Mouse (Mus musculus) 3134 (cell line): ENCODE data around the gene Ispd.
A peak's percentile ranks its signal among the peaks of the same experiment; 100 is the strongest.

Source experiments
- DNase-seq: peaks from one replicate; pipeline ENCODE4 v3.0.0-alpha.2; 2011; ENCODE audit warnings: low spot score; ENCODE audit not compliant: insufficient read length; ENCODE audit errors: extremely low read depth

The Ispd gene

GRCm38 (mm10) chr12:36694072-36694471 lies 312.8 kb downstream of the Ispd start:
- no peak for DNase-seq

- no peak for DNase-seq
Observed at GRCm38 (mm10) chr12:36704380-36704779, 323.1 kb downstream of the Ispd start.

DNA sequence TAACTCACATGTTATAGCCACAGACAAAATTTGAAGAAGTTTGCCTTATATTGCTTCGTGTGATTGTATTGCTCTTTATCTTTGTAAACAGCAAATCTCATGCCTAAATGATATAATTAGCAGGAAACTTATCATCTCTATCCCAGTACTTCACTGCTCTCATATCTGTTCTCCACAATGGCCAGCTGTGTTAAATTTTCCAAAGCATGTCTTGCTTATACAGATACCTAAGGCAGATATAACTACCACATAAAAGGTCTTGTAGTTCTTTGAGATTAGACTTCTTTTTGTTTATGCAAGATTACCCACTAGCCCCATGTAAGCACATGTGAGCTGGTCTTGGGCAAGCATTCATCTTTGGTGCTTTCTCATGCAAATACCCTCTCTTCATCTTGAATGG lies 327.6 kb downstream of the Ispd start:
- DNase-seq, result no peak

GRCm38 (mm10) chr12:36713866-36714662 lies 332.8 kb downstream of the Ispd start:
- DNase-seq, result peak; percentile 6

GRCm38 (mm10) chr12:36717526-36717925 lies 336.3 kb downstream of the Ispd start:
- no peak for DNase-seq

- DNase-seq, result no peak
Observed at GRCm38 (mm10) chr12:36718417-36718816, 337.2 kb downstream of the Ispd start.

- no peak for DNase-seq
Observed at GRCm38 (mm10) chr12:36719074-36719473, 337.8 kb downstream of the Ispd start.

- no peak for DNase-seq
Observed at GRCm38 (mm10) chr12:36720779-36721178, 339.5 kb downstream of the Ispd start.

DNA sequence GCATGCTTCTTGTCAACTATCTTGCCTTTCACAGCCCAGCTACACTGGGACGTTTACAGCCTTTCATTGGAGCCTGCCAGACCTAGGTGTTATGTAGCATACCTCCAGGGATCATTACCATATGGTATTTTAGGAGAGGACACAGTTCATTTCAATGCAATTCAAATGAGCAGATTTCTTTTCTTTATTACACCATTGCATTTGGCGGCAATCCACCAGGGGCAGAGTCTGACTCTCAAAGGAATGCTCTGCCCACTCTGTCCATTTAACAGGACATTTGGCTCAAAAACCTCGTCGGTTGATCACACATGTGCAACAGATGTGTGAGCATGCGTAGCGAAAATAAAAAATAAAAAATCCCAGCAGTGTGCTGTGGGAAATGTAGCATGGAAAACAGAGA lies 340.0 kb downstream of the Ispd start:
- DNase-seq, result no peak

DNA sequence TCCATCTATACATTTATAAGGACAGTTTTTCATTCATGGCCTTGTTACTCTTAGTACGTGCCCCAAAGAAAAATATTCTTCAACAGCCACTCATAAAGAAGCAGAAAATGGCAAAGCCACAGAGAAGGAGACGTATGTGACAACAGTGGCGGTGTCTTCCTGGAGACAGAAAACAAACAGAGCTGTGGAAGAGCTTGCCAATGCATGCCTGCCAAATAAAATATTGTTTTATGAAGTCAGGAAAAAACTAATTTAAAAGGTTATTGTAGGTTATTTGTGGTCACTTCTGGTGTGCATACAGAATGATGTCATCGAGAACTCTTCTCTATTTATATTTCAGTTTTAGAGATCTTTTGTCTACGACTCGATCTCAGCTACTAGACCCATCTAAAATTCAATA lies 341.5 kb downstream of the Ispd start:
- DNase-seq, result no peak

GRCm38 (mm10) chr12:36723302-36723701 lies 342.1 kb downstream of the Ispd start:
- DNase-seq, result no peak

GRCm38 (mm10) chr12:36724297-36724696 lies 343.0 kb downstream of the Ispd start:
- no peak for DNase-seq

DNA sequence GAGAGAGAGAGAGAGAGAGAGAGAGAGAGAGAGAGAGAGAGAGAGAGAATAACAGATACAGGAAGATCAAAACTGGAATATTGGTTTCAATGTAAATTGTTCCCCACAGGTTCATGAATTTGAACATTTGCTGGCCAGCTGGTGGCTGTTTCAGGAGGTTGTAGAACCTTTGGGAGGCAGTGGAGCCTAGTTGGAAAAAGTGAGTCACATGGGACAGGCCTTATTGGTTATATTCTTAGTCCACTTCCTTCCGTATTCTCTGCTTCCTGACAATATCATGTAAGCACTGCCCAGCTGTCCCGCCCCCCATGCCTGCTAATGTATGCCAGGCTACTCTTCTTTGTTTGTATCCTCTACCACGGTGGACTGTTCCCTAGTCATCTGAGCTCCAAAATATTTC lies 344.0 kb downstream of the Ispd start:
- DNase-seq, result no peak

DNA sequence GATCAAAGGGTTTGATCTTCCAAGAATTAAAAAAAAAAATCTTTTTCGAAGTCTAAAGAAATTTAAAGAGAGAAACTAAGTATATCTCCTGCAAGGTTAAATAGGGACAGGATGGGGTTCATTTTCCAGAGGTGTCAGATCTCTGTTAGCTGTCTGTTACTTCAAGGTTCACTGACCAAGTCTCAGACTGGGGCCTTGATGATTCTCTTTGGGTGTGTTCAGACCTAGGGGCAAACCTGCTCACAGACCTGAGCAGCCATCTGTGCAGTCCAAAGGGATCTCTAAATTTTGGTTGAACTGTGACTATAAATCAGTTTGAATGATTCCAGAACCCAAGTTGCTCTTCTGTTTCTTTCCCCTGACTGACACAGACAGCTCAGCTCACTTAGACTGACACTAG lies 344.8 kb downstream of the Ispd start:
- DNase-seq, result no peak

DNA sequence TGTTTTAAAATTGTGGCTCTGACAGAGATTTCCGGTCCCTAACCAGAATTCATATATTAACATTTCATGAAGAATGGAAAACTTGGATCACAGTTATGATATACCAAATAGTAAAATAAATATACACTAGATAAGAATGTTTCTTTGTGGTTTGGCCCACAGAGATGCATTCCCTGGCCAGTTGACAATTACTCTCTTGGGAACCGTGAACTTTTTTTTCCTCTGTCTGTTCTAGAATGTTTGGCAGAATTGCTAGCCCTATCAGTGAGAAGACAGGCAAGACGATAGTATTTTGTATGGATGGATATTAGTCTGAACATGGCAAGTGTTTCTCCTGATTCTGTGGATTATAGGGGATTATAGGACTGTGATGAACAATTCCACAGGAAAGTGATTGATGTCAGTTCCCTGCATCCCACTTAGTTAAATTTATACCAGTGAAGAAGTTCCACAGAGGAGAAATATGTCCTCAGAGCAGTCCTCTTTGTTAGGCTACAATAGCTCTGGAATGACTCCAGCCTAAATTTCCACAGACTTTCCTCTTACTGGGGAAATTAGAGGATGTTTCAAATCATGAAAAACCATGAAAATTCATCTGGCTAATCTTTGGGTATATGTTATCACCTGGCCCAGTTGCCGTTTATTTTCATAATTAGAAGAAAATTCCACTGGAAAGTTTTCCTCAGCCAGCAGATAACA lies 352.6 kb downstream of the Ispd start:
- no peak for DNase-seq
